Mouse (Mus musculus): ENCODE measurements around the gene Bfsp1. TPM values are rescaled to one million over a fixed set of nuclear protein-coding genes. Genes with fewer than 3 reads are reported as not detected.
A peak's percentile ranks its signal among the peaks of the same experiment; 100 is the strongest.

Bfsp1 gene
- polyA plus RNA-seq, 1 experiment from 2014 or later, result 1.6 TPM

GRCm38 (mm10) chr2:143806924-143807664 lies 55.9 kb downstream of the Bfsp1 start:
- Histone ChIP-seq H3K27ac (replicated peaks) (no peak overlapping the region), H3K27me3 (ENCODE audit: control insufficient read depth, insufficient read depth, low read length) (no peaks in the 10 kb centered on the region), H3K4me1 (replicated peaks; ENCODE audit: control insufficient read depth, insufficient read depth) (no peaks in the 10 kb centered on the region), H3K4me3 (ENCODE audit: low read depth, low read length) (no peak overlapping the region), H3K4me2 (replicated peaks; ENCODE audit: low read depth) (no peak overlapping the region), H3K9me3 (ENCODE audit: control insufficient read depth, low read length) (no peaks in the 10 kb centered on the region), H3K36me3 (ENCODE audit: control insufficient read depth, insufficient read depth, low read length) (no peaks in the 10 kb centered on the region), H3K9ac (ENCODE audit: low read length) (no peak overlapping the region)
- WGBS, result 81% methylated on average over 9 of the region's 9 CpGs
- ATAC-seq (ENCODE audit: low FRiP score, low TSS enrichment) (0 out of 2 replicates have a peak, but pooled peaks have one; percentile 12), DNase-seq (ENCODE audit: low spot score) (no peak)
- no peak for TF ChIP-seq EP300 (optimal IDR thresholded peaks at IDR 0.05)
- TF ChIP-seq CTCF (IDR thresholded peaks at IDR 0.05; ENCODE audit: low read depth), result no peak

GRCm38 (mm10) chr2:143806140-143806923 lies 56.6 kb downstream of the Bfsp1 start:
- Histone ChIP-seq H3K4me3 (ENCODE audit: low read depth, low read length) (no peak overlapping the region), H3K9ac (ENCODE audit: low read length) (no peak overlapping the region), H3K27me3 (ENCODE audit: control insufficient read depth, insufficient read depth, low read length) (no peaks in the 10 kb centered on the region), H3K4me2 (replicated peaks; ENCODE audit: low read depth) (no peak overlapping the region), H3K4me1 (replicated peaks; ENCODE audit: control insufficient read depth, insufficient read depth) (no peaks in the 10 kb centered on the region), H3K27ac (replicated peaks) (no peak overlapping the region), H3K9me3 (ENCODE audit: control insufficient read depth, low read length) (no peaks in the 10 kb centered on the region), H3K36me3 (ENCODE audit: control insufficient read depth, insufficient read depth, low read length) (no peaks in the 10 kb centered on the region)
- ATAC-seq (ENCODE audit: low FRiP score, low TSS enrichment) (0 out of 2 replicates have a peak, but pooled peaks have one; percentile 12), DNase-seq (ENCODE audit: low spot score) (no peak)
- 55% methylated on average over 15 of the region's 15 CpGs for WGBS
- TF ChIP-seq CTCF (IDR thresholded peaks at IDR 0.05; ENCODE audit: low read depth) (no peak), EP300 (optimal IDR thresholded peaks at IDR 0.05) (no peak)

GRCm38 (mm10) chr2:143801097-143801496 lies 61.9 kb downstream of the Bfsp1 start:
- H3K27ac ChIP-seq (replicated peaks), result no peak overlapping the region
- no peaks in the 10 kb centered on the region for H3K9me3 ChIP-seq (ENCODE audit: control insufficient read depth, low read length)
- H3K4me2 ChIP-seq (replicated peaks; ENCODE audit: low read depth), result no peak overlapping the region
- H3K4me1 ChIP-seq (replicated peaks; ENCODE audit: control insufficient read depth, insufficient read depth), result no peaks in the 10 kb centered on the region
- TF ChIP-seq CTCF (IDR thresholded peaks at IDR 0.05; ENCODE audit: low read depth), result no peak
- no peak for TF ChIP-seq EP300 (optimal IDR thresholded peaks at IDR 0.05)
- no peaks in the 10 kb centered on the region for H3K27me3 ChIP-seq (ENCODE audit: control insufficient read depth, insufficient read depth, low read length)
- no peak overlapping the region for H3K9ac ChIP-seq (ENCODE audit: low read length)
- no peak for DNase-seq (ENCODE audit: low spot score)
- no peak overlapping the region for H3K4me3 ChIP-seq (ENCODE audit: low read depth, low read length)
- H3K36me3 ChIP-seq (ENCODE audit: control insufficient read depth, insufficient read depth, low read length), result no peaks in the 10 kb centered on the region
- no peak for ATAC-seq (ENCODE audit: low FRiP score, low TSS enrichment)
- WGBS, result 74% methylated on average over 5 of the region's 5 CpGs

- Histone ChIP-seq H3K27ac (replicated peaks) (no peak overlapping the region), H3K9ac (ENCODE audit: low read length) (no peak overlapping the region), H3K4me1 (replicated peaks; ENCODE audit: control insufficient read depth, insufficient read depth) (no peaks in the 10 kb centered on the region), H3K4me3 (ENCODE audit: low read depth, low read length) (no peak overlapping the region), H3K9me3 (ENCODE audit: control insufficient read depth, low read length) (no peaks in the 10 kb centered on the region), H3K36me3 (ENCODE audit: control insufficient read depth, insufficient read depth, low read length) (no peaks in the 10 kb centered on the region), H3K4me2 (replicated peaks; ENCODE audit: low read depth) (no peak overlapping the region), H3K27me3 (ENCODE audit: control insufficient read depth, insufficient read depth, low read length) (no peaks in the 10 kb centered on the region)
- 60% methylated on average over 4 of the region's 4 CpGs for WGBS
- TF ChIP-seq EP300 (optimal IDR thresholded peaks at IDR 0.05), result no peak
- no peak for TF ChIP-seq CTCF (IDR thresholded peaks at IDR 0.05; ENCODE audit: low read depth)
- ATAC-seq (ENCODE audit: low FRiP score, low TSS enrichment), result no peak
- no peak for DNase-seq (ENCODE audit: low spot score)
These were observed 66.5 kb downstream of the Bfsp1 start for GRCm38 (mm10) chr2:143796335-143797013.

- TF ChIP-seq EP300 (optimal IDR thresholded peaks at IDR 0.05), result no peak
- TF ChIP-seq CTCF (IDR thresholded peaks at IDR 0.05; ENCODE audit: low read depth), result no peak
- 74% methylated on average over 4 of the region's 4 CpGs for WGBS
- H3K27ac ChIP-seq (replicated peaks), result no peak overlapping the region
- no peaks in the 10 kb centered on the region for H3K4me1 ChIP-seq (replicated peaks; ENCODE audit: control insufficient read depth, insufficient read depth)
- no peak overlapping the region for H3K4me2 ChIP-seq (replicated peaks; ENCODE audit: low read depth)
- no peaks in the 10 kb centered on the region for H3K9me3 ChIP-seq (ENCODE audit: control insufficient read depth, low read length)
- no peaks in the 10 kb centered on the region for H3K36me3 ChIP-seq (ENCODE audit: control insufficient read depth, insufficient read depth, low read length)
- no peaks in the 10 kb centered on the region for H3K27me3 ChIP-seq (ENCODE audit: control insufficient read depth, insufficient read depth, low read length)
- no peak overlapping the region for H3K9ac ChIP-seq (ENCODE audit: low read length)
- H3K4me3 ChIP-seq (ENCODE audit: low read depth, low read length), result no peak overlapping the region
- no peak for ATAC-seq (ENCODE audit: low FRiP score, low TSS enrichment)
- no peak for DNase-seq (ENCODE audit: low spot score)
These were observed 67.1 kb downstream of the Bfsp1 start for GRCm38 (mm10) chr2:143795858-143796257.

Measured in stomach, postnatal 0 days (tissue).